Mouse (Mus musculus) lung, embryonic 15.5 days (tissue): ENCODE results near the gene Cd164. TPM values are rescaled to one million over a fixed set of nuclear protein-coding genes. Genes with fewer than 3 reads are reported as not detected.

Source experiments
- ATAC-seq: fragments of 200-750 bp; cut with Nextera tagmentation; 2 replicates; pipeline ENCODE4 v1.8.0; 2017; ENCODE audit warnings: moderate number of reproducible peaks, borderline replicate concordance; ENCODE audit not compliant: low FRiP score, low TSS enrichment; ENCODE audit errors: extremely low read depth
- H3K27ac ChIP-seq: fragments of 300-500 bp; sonication (generic); 2 replicates; pipeline ENCODE4 v1.5.1; 2015; ENCODE audit warnings: moderate library complexity, mild to moderate bottlenecking, inconsistent platforms
- H3K27me3 ChIP-seq: fragments of 300-500 bp; sonication (generic); 2 replicates; pipeline ENCODE4 v1.6.1; 2015; ENCODE audit warnings: inconsistent platforms
- H3K36me3 ChIP-seq: fragments of 300-500 bp; sonication (generic); 2 replicates; pipeline ENCODE4 v1.6.1; 2015; ENCODE audit warnings: inconsistent platforms
- H3K4me1 ChIP-seq: fragments of 300-500 bp; sonication (generic); 2 replicates; pipeline ENCODE4 v1.6.1; 2015; ENCODE audit warnings: inconsistent platforms
- H3K4me2 ChIP-seq: fragments of 300-500 bp; sonication (generic); 2 replicates; pipeline ENCODE4 v1.6.1; 2015; ENCODE audit warnings: inconsistent platforms, mild to moderate bottlenecking, moderate library complexity
- H3K4me3 ChIP-seq: fragments of 300-500 bp; sonication (generic); 2 replicates; pipeline ENCODE4 v1.5.1; 2015; ENCODE audit warnings: mild to moderate bottlenecking, inconsistent platforms
- H3K9ac ChIP-seq: fragments of 300-500 bp; sonication (generic); 2 replicates; pipeline ENCODE4 v1.6.1; 2015; ENCODE audit warnings: inconsistent platforms
- H3K9me3 ChIP-seq: fragments of 300-500 bp; sonication (generic); 2 replicates; pipeline ENCODE4 v1.6.1; 2016; ENCODE audit warnings: inconsistent platforms
- WGBS: fragments of 180-500 bp; shearing (Covaris S2); methylation state at CpG from one replicate; pipeline ENCODE4 v1.1.7; 2015; 5-methylcytosine and 5-hydroxymethylcytosine counted together
- polyA plus RNA-seq: library from polyadenylated mRNA; unstranded; fragments of >200 nt; fragmentation: Nextera tagmentation; extraction: Ambion mirVana; gene quantifications from 2 replicates; pipeline ENCODE4 v1.2.1, GENCODE M21; 2015

Gene Cd164
- polyA plus RNA-seq, 1 experiment from 2014 or later = 176 TPM

DNA sequence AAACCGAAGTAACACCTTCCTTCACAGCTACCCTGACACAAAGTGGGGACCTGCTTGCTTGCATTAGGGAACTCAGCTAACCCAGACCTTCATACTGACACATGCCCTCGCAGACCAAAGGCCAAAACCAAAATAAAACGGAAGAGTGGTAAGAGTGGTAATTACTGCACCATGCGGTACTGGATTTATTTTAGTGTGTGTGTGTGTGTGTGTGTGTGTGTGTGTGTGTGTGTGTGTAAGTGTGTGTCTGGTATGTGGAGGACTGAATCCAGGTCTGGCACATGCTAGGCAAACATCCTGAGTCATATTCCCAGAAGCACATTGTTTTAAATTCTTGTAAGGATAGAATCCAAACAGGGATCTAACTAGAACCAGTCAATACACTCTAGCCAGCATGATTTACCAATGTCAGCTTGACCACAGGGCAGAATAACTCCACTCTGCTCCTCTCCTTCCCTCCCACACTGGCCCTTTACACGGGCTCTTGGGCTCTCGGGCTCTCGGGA, 57.2 kb downstream of the Cd164 start:
- Histone ChIP-seq H3K4me2 (no peak overlapping the region), H3K36me3 (no peaks in the 10 kb centered on the region), H3K27ac (no peak overlapping the region), H3K4me3 (no peak overlapping the region), H3K9me3 (no peaks in the 10 kb centered on the region), H3K4me1 (peaks cover 17% of the 10 kb centered on the region), H3K9ac (no peak overlapping the region), H3K27me3 (no peaks in the 10 kb centered on the region)
- ATAC-seq = no peak
- 67% methylated on average over 7 of the region's 7 CpGs for WGBS

DNA sequence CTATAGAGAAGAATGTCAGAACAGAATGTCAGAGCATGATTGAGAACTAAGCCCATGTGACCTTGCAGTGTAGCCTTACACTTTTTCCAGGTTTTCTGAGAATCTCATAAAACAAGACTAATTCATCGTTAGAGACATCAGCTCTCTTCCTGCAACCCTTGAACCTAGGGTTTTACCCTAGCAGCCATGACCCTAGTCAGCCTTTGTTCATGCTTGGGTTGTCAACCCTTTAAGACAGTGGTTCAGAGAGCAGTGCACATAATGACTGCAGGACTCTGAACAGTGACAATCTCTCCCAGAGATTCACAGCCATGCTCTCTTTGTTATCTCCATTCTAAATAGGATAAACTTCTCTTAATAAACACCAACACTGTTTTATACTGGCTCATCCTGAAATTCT, 59.3 kb downstream of the Cd164 start:
- no peaks in the 10 kb centered on the region for H3K9me3 ChIP-seq
- ATAC-seq = no peak
- no peak overlapping the region for H3K4me3 ChIP-seq
- H3K27ac ChIP-seq = no peak overlapping the region
- peaks cover 7% of the 10 kb centered on the region; the same call in 1 of the 2 replicates for H3K4me1 ChIP-seq
- H3K4me2 ChIP-seq = no peak overlapping the region
- H3K27me3 ChIP-seq = no peaks in the 10 kb centered on the region
- no peak overlapping the region for H3K9ac ChIP-seq
- no peaks in the 10 kb centered on the region for H3K36me3 ChIP-seq
- WGBS = 78% methylated on average over 1 of the region's 1 CpGs

DNA sequence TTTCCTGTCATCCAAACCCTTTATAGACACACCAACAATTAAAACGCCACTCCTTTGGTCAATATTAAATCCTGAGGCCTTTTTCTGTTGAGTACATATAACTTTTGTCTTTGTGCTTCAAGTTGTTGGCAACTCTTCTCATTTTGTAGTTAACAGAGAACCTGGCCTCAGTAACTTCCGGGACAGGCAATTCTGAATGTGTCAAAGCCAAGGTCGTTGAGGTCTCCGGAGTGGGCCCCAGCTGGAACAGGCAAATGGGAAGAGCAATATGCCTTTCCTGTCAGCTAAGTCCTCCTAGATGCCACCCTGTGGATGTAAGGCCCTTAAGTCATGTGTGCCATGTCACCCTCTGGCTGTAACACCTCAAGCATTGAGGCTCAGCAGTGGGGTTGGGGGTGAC, 61.2 kb downstream of the Cd164 start:
- H3K27ac ChIP-seq = no peak overlapping the region
- H3K27me3 ChIP-seq = no peaks in the 10 kb centered on the region
- WGBS = 60% methylated on average over 4 of the region's 4 CpGs
- H3K36me3 ChIP-seq = no peaks in the 10 kb centered on the region
- no peaks in the 10 kb centered on the region for H3K9me3 ChIP-seq
- no peak overlapping the region for H3K4me2 ChIP-seq
- no peak for ATAC-seq
- H3K4me3 ChIP-seq = no peak overlapping the region
- H3K9ac ChIP-seq = no peak overlapping the region
- H3K4me1 ChIP-seq = 0 out of 2 replicates have a peak, but pooled peaks cover 6% of the 10 kb centered on the region

Other genes starting within 250 kb of the Cd164 start
- gene Fig4, start 216.2 kb upstream of the Cd164 start, polyA plus RNA-seq = 15.9 and 16.8 TPM in 2 replicates
- 0.20 and 0.27 TPM in 2 replicates for gene Ak9, start 215.4 kb upstream of the Cd164 start, polyA plus RNA-seq
- gene Zbtb24, start 69.0 kb upstream of the Cd164 start, polyA plus RNA-seq = 18.2 and 18.3 TPM in 2 replicates
- gene Mical1, start 43.1 kb upstream of the Cd164 start, polyA plus RNA-seq = 71.0 and 75.7 TPM in 2 replicates
- gene Smpd2, start 29.0 kb upstream of the Cd164 start, polyA plus RNA-seq = 69.7 and 77.4 TPM in 2 replicates
- gene Ppil6, start 29.0 kb upstream of the Cd164 start, polyA plus RNA-seq = 2.4 and 2.5 TPM in 2 replicates
- gene Ccdc162, start 197.2 kb downstream of the Cd164 start, polyA plus RNA-seq = 0.25 and 0.77 TPM in 2 replicates